Mouse (Mus musculus): ENCODE measurements around the gene Rab7b. TPM values are rescaled to one million over a fixed set of nuclear protein-coding genes. Genes with fewer than 3 reads are reported as not detected.

Rab7b gene
- polyA plus RNA-seq, 1 experiment: 4.1 TPM

DNA sequence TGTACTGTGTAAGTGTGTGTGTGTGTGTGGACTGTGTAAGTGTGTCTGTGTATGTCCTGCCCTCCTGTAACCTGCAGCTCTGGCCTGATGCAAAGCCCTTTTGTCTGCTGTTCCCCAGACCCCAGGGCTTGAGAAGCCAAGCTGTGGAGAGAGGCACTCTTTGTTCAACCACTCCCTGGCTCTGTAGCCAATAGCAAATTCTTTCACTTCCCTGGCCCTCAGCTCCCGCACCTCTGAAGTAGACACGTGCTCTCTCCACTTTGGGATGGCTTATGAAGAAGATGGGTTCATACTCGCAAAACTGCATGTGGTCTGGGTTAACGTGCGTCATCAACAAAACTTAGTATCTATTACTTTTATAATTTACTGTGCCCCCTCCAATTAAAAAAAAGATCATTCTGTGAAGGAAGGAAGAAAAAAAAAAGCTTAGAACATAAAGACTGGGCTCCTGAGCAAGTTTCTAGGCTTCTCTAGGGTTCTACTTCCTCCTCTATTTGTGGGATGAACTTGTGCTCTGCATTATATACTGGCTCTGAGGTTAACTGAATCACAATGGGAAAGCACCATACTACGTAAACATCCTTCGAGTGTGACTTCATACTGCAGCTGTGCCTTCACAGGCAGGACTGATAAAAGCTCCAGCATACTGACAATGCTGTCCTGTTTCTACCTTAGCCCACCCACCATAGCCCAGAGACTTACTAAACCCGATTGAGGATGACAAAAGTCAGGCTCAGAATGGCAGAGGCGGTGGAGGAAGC is 71.4 kb downstream of the Rab7b start:
- TF ChIP-seq MYOG (IDR thresholded peaks at IDR 0.05; ENCODE audit: control insufficient read depth, extremely low read depth, insufficient read length) (no peak), FOSL1 (IDR thresholded peaks at IDR 0.05; ENCODE audit: insufficient read depth, low read length, poor library complexity, severe bottlenecking) (no peak)
- H3K27me3 ChIP-seq (ENCODE audit: control insufficient read depth, insufficient read depth, insufficient read length): no peaks in the 10 kb centered on the region
- H3K79me2 ChIP-seq (ENCODE audit: control insufficient read depth, insufficient read depth): no peaks in the 10 kb centered on the region
- H3K36me3 ChIP-seq (ENCODE audit: control insufficient read depth, insufficient read depth): no peaks in the 10 kb centered on the region
- no peak overlapping the region for H3K4me3 ChIP-seq (ENCODE audit: insufficient read depth, poor library complexity, severe bottlenecking)
- H3ac ChIP-seq (ENCODE audit: control insufficient read depth, insufficient read length, low read depth): no peak overlapping the region
- no peaks in the 10 kb centered on the region for H3K79me3 ChIP-seq (ENCODE audit: low read depth)

DNA sequence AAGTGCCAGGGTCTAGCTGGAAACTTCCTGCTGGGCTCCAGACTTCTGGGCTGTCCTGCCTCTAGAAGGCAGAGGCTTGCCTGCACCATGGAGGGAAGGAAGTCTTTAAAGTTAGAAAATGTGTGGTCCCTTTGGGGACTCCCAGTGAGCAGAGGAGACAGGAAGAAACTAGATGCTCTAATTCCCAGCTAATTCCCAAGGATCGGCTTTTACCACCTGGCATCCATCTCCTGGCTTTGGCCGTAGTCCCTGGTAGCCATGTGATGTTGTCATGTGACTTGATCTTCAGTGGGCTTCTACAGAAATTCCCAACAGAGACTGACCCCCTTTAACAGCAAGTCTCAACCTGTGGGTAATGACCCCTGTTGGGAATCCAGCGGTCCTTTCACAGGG is 71.9 kb downstream of the Rab7b start:
- H3K79me3 ChIP-seq (ENCODE audit: low read depth): no peaks in the 10 kb centered on the region
- TF ChIP-seq CEBPB (IDR thresholded peaks at IDR 0.05; ENCODE audit: low read depth) (no peak), MYOG (IDR thresholded peaks at IDR 0.05; ENCODE audit: control insufficient read depth, extremely low read depth, insufficient read length) (no peak), MYOD1 (IDR thresholded peaks at IDR 0.05; ENCODE audit: control insufficient read depth, insufficient read length, low read depth) (no peak), CTCF (IDR thresholded peaks at IDR 0.05; ENCODE audit: control insufficient read depth, insufficient read depth, insufficient read length) (no peak), USF1 (IDR thresholded peaks at IDR 0.05; ENCODE audit: low read depth) (no peak), MAX (IDR thresholded peaks at IDR 0.05) (no peak), FOSL1 (IDR thresholded peaks at IDR 0.05; ENCODE audit: insufficient read depth, low read length, poor library complexity, severe bottlenecking) (no peak)
- H3K4me3 ChIP-seq (ENCODE audit: insufficient read depth, poor library complexity, severe bottlenecking): no peak overlapping the region
- no peak overlapping the region for H3ac ChIP-seq (ENCODE audit: control insufficient read depth, insufficient read length, low read depth)
- H3K27me3 ChIP-seq (ENCODE audit: control insufficient read depth, insufficient read depth, insufficient read length): no peaks in the 10 kb centered on the region
- H3K79me2 ChIP-seq (ENCODE audit: control insufficient read depth, insufficient read depth): no peaks in the 10 kb centered on the region
- no peaks in the 10 kb centered on the region for H3K36me3 ChIP-seq (ENCODE audit: control insufficient read depth, insufficient read depth)

GRCm38 (mm10) chr1:131761079-131761831 is 72.8 kb downstream of the Rab7b start:
- H3K36me3 ChIP-seq (ENCODE audit: control insufficient read depth, insufficient read depth): no peaks in the 10 kb centered on the region
- no peak for TF ChIP-seq MYOG (IDR thresholded peaks at IDR 0.05; ENCODE audit: control insufficient read depth, extremely low read depth, insufficient read length)
- TF ChIP-seq CEBPB (IDR thresholded peaks at IDR 0.05; ENCODE audit: low read depth): no peak
- no peak for TF ChIP-seq CTCF (IDR thresholded peaks at IDR 0.05; ENCODE audit: control insufficient read depth, insufficient read depth, insufficient read length)
- TF ChIP-seq FOSL1 (IDR thresholded peaks at IDR 0.05; ENCODE audit: insufficient read depth, low read length, poor library complexity, severe bottlenecking): no peak
- TF ChIP-seq MAX (IDR thresholded peaks at IDR 0.05): no peak
- TF ChIP-seq USF1 (IDR thresholded peaks at IDR 0.05; ENCODE audit: low read depth): no peak
- TF ChIP-seq MYOD1 (IDR thresholded peaks at IDR 0.05; ENCODE audit: control insufficient read depth, insufficient read length, low read depth): no peak
- no peak overlapping the region for H3K4me3 ChIP-seq (ENCODE audit: insufficient read depth, poor library complexity, severe bottlenecking)
- H3K79me2 ChIP-seq (ENCODE audit: control insufficient read depth, insufficient read depth): no peaks in the 10 kb centered on the region
- no peak overlapping the region for H3ac ChIP-seq (ENCODE audit: control insufficient read depth, insufficient read length, low read depth)
- H3K27me3 ChIP-seq (ENCODE audit: control insufficient read depth, insufficient read depth, insufficient read length): no peaks in the 10 kb centered on the region
- H3K79me3 ChIP-seq (ENCODE audit: low read depth): no peaks in the 10 kb centered on the region

DNA sequence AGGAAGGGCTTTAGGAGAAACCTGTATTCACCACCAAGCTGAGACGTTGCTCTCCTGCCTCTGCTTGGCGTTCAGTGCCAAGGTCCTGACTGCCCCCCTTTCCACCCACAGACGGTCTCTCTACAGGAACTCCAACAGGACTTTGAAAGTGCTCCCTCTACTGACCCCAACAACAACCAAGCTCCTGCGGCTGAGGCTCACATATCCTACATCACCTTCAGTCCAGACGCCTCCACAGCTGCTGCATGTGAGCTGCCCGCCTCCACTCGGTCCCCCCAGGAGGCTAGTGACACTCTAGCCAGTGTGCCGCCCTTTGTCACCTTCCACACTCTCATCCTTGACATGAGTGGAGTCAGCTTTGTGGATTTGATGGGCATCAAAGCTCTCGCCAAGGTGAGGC is 75.2 kb downstream of the Rab7b start:
- Histone ChIP-seq H3K36me3 (ENCODE audit: control insufficient read depth, insufficient read depth) (no peaks in the 10 kb centered on the region), H3K79me2 (ENCODE audit: control insufficient read depth, insufficient read depth) (no peaks in the 10 kb centered on the region), H3K4me3 (ENCODE audit: insufficient read depth, poor library complexity, severe bottlenecking) (no peak overlapping the region), H3ac (ENCODE audit: control insufficient read depth, insufficient read length, low read depth) (no peak overlapping the region), H3K79me3 (ENCODE audit: low read depth) (no peaks in the 10 kb centered on the region), H3K27me3 (ENCODE audit: control insufficient read depth, insufficient read depth, insufficient read length) (peaks cover 1% of the 10 kb centered on the region)
- TF ChIP-seq MAX (IDR thresholded peaks at IDR 0.05) (no peak), MYOD1 (IDR thresholded peaks at IDR 0.05; ENCODE audit: control insufficient read depth, insufficient read length, low read depth) (no peak), CTCF (IDR thresholded peaks at IDR 0.05; ENCODE audit: control insufficient read depth, insufficient read depth, insufficient read length) (no peak), CEBPB (IDR thresholded peaks at IDR 0.05; ENCODE audit: low read depth) (no peak), USF1 (IDR thresholded peaks at IDR 0.05; ENCODE audit: low read depth) (no peak), MYOG (IDR thresholded peaks at IDR 0.05; ENCODE audit: control insufficient read depth, extremely low read depth, insufficient read length) (no peak), FOSL1 (IDR thresholded peaks at IDR 0.05; ENCODE audit: insufficient read depth, low read length, poor library complexity, severe bottlenecking) (no peak)

GRCm38 (mm10) chr1:131764581-131765338 is 76.3 kb downstream of the Rab7b start:
- Histone ChIP-seq H3K79me2 (ENCODE audit: control insufficient read depth, insufficient read depth) (no peaks in the 10 kb centered on the region), H3K79me3 (ENCODE audit: low read depth) (no peaks in the 10 kb centered on the region), H3K36me3 (ENCODE audit: control insufficient read depth, insufficient read depth) (no peaks in the 10 kb centered on the region), H3K27me3 (ENCODE audit: control insufficient read depth, insufficient read depth, insufficient read length) (peaks cover 10% of the 10 kb centered on the region), H3K4me3 (ENCODE audit: insufficient read depth, poor library complexity, severe bottlenecking) (no peak overlapping the region), H3ac (ENCODE audit: control insufficient read depth, insufficient read length, low read depth) (no peak overlapping the region)
- TF ChIP-seq CTCF (IDR thresholded peaks at IDR 0.05; ENCODE audit: control insufficient read depth, insufficient read depth, insufficient read length) (no peak), MYOG (IDR thresholded peaks at IDR 0.05; ENCODE audit: control insufficient read depth, extremely low read depth, insufficient read length) (no peak), CEBPB (IDR thresholded peaks at IDR 0.05; ENCODE audit: low read depth) (no peak), MYOD1 (IDR thresholded peaks at IDR 0.05; ENCODE audit: control insufficient read depth, insufficient read length, low read depth) (no peak), FOSL1 (IDR thresholded peaks at IDR 0.05; ENCODE audit: insufficient read depth, low read length, poor library complexity, severe bottlenecking) (no peak), USF1 (IDR thresholded peaks at IDR 0.05; ENCODE audit: low read depth) (no peak), MAX (IDR thresholded peaks at IDR 0.05) (no peak)

Other genes starting within 250 kb of the Rab7b start
- gene Srgap2, start 161.3 kb upstream of the Rab7b start, polyA plus RNA-seq (2012; fragmentation: generic; extraction: Trizol): 10.5 TPM
- gene Fam72a, start 160.8 kb upstream of the Rab7b start, polyA plus RNA-seq (2012; fragmentation: generic; extraction: Trizol): 3.1 TPM
- gene Avpr1b, start 89.5 kb upstream of the Rab7b start, polyA plus RNA-seq (2012; fragmentation: generic; extraction: Trizol): not detected
- gene Ctse, start 50.4 kb upstream of the Rab7b start, polyA plus RNA-seq (2012; fragmentation: generic; extraction: Trizol): not detected
- gene Slc26a9, start 55.3 kb downstream of the Rab7b start, polyA plus RNA-seq (2012; fragmentation: generic; extraction: Trizol): not detected
- gene Pm20d1, start 108.7 kb downstream of the Rab7b start, polyA plus RNA-seq (2012; fragmentation: generic; extraction: Trizol): 0.01 TPM
- gene Slc41a1, start 138.8 kb downstream of the Rab7b start, polyA plus RNA-seq (2012; fragmentation: generic; extraction: Trizol): 6.7 TPM
- gene Rab29, start 178.5 kb downstream of the Rab7b start, polyA plus RNA-seq (2012; fragmentation: generic; extraction: Trizol): 3.7 TPM
- gene Nucks1, start 221.8 kb downstream of the Rab7b start, polyA plus RNA-seq (2012; fragmentation: generic; extraction: Trizol): 36.2 TPM

Data from C2C12 (cell line).